Mouse (Mus musculus) Patski (cell line): Measurements from ENCODE around the gene Dph7. TPM values are rescaled to one million over a fixed set of nuclear protein-coding genes. Genes with fewer than 3 reads are reported as not detected.

Experiments used
- ATAC-seq: fragments of 100-300 bp; one replicate; pipeline ENCODE4 v1.8.0; 2021
- CTCF ChIA-PET: fragments of 350-600 bp; sonication (Branson Sonifier 250); formaldehyde crosslinking; loops from one replicate; lab custom pipeline; 2022; ENCODE audit warnings: inconsistent platforms; lab: Charles Lee
- POLR2A ChIA-PET: fragments of 350-600 bp; sonication (Branson Sonifier 250); formaldehyde crosslinking; loops from one replicate; lab custom pipeline; 2022; ENCODE audit warnings: antibody characterized with exemption, inconsistent platforms; lab: Charles Lee
- DNase-seq: peaks from one replicate; pipeline ENCODE4 v3.0.0-alpha.2; 2011; ENCODE audit warnings: low read depth, low spot score
- H3K27me3 ChIP-seq: fragments of 371-371 bp; one replicate; pipeline ENCODE4 v1.5.1; 2021
- CTCF ChIP-seq: fragments of 100-300 bp; IDR thresholded peaks from one replicate; pipeline ENCODE4 v1.5.1; 2021
- in situ Hi-C: fragments of 300-500 bp; cut with MboI; formaldehyde crosslinking; loops from 3 replicates; pipeline ENCODE4 v1.11.1; 2018; ENCODE audit warnings: low pct_unique_long_range_greater_than_20kb, mixed read lengths
- polyA plus RNA-seq: library from polyadenylated mRNA; unstranded; gene quantifications from one replicate; pipeline ENCODE4 v1.2.3, GENCODE M21; 2021

The Dph7 gene
- 22.1 TPM for polyA plus RNA-seq

DNA sequence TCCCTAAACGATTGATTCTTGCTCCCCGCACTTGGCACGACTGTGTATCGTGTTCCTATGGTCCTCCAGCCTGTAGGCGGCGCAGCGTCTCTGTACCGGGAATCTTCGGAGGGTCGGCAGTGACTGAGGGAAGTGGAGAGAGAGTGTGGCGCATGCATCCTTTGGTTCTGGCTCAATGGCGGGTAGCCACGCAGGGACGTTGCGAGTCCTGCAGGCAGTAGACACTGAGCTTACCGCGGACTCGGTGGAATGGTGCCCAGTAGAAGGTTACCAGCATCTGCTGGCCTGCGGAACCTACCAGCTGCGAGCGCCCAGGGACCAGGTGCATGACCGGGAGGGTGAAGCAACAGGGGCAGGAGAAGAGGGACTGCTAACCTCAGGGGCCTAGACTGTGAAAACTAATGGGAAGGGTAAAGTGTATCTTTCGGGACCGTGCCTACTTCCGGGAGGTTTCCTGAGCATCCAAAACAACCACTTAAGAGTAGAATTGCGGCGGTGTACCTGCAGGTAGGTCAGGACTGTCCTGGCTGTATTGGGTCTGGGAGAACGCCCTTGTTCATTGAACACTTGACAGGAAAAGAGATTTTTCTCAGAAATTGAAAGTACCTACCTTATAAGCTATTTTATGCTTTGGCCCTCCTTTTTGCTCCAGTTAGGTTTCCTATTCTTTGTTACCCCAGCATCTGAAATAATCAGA is at the start of gene Dph7:
Gene Dph7 (plus strand): TSS at position 97 of the 697 bp plus-strand sequence.
- ATAC-seq (peak; percentile 83), DNase-seq (peak; percentile 35)
- ChIA-PET POLR2A (interaction anchor here (0.8 to 1.4 kb wide), 3 partner anchors 8 to 22 kb away, joined by 3 to 7 read pairs (median 3); no protein-coding TSS in a partner anchor), CTCF (interaction anchor here (0.8 to 3.2 kb wide), 8 partner anchors 9 to 94 kb away, joined by 3 to 24 read pairs (median 5); partner anchors contain the start of genes Arrdc1 and Ehmt1)
- TF ChIP-seq CTCF, result peak; percentile 95
- H3K27me3 ChIP-seq, result no peaks in the 10 kb centered on the region
- in situ Hi-C loops, result no loop called here

DNA sequence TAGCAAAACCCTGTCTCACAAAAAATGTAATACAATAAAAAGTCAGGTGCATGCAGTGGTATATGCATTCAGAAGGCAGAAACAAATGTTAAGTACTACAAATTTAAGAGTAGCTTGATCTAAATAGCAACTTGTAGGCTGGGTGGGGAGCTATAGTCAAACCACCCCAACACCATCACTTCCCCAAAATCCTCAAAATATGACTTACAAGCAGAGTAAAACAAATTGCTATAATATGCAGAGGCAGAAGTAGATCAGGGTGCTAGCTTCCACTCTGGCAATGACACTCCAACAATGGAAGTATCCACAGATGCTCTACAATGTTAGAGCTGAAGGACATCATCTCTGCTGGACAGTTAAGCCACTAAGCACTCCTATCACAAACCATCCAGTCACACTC is 49.6 kb upstream of the Dph7 start:
- CTCF ChIA-PET, result interaction anchor here (2.1 kb wide), 1 partner anchor 11 kb away, joined by 5 read pairs; no protein-coding TSS in a partner anchor

DNA sequence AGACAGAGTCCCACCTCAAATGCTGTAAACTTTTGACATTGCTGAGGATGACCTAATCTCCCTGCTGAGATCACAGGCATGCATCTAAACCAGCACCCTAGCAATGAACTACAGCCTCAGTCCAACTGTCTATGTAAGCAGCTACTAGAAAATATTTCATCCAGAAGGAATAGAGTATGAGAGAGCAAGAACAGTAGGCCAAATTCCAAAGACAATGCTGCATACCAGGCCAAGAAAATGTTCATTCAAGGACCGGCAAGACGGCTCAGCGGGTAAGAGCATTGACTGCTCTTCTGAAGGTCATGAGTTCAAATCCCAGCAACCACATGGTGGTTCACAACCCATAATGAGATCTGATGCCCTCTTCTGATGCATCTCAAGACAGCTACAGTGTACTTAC is 47.4 kb upstream of the Dph7 start:
- no peaks in the 10 kb centered on the region for H3K27me3 ChIP-seq
- DNase-seq (no peak), ATAC-seq (no peak)
- ChIA-PET POLR2A (no interaction called here), CTCF (interaction anchor here (1.2 to 1.5 kb wide), 2 partner anchors 10 to 26 kb away, joined by 3 read pairs; no protein-coding TSS in a partner anchor)
- no peak for TF ChIP-seq CTCF
- in situ Hi-C loops, result no loop called here

More for the DNA sequence above, 49.6 kb upstream of the Dph7 start:
- in situ Hi-C loops, result no loop called here
- DNase-seq (no peak), ATAC-seq (no peak)
- no peak for TF ChIP-seq CTCF
- POLR2A ChIA-PET, result no interaction called here
- no peaks in the 10 kb centered on the region for H3K27me3 ChIP-seq

DNA sequence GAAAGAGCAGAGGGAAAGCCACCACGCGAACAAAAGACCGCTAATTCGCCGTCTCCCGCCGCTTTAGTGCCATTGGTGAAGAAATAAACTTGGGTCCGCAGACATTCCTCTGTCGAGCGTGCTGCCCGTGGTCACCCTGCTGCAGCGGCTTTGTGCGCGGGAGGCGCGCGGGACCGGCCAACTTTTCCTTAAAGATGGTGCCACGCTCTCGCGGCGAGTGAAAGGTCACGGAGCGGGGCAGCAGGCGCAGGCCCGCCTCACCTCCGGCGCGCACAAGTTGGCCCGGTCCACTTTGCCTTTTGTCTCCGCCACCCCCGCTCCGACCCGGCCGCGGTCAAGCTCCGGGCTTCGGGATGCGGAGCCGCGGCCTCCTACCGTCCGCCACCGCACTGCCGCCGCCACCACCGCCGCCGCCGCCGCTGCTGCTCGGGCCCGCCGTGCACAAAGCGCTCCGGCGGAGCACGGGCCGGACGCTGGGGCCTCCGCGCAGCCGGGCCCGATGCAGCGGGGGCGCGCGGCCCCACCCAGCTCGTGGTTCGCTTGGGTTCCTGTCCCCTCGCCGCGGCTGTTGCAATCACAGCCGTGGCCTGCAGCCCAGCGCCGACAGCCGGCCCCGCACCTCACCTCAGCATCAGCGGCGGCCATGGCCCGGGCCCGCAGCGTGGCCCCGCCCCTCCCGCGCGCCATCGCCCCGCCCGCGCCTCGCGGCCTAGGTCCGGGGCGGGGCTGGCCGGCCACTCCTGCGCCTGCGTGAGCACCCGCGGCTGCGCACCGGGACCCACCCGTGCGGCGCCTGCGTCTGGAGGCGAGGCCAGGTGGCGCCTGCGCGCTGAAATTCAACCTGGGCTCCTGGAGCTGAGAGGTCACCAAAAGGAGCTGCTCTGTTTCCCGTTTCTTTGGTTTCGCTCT is 43.0 kb upstream of the Dph7 start, which contains the start of gene Ehmt1:
Gene Ehmt1 (minus strand): TSS at position 685 of the 909 bp plus-strand sequence.
- CTCF ChIA-PET, result interaction anchor here (0.9 to 2.8 kb wide), 3 partner anchors 11 to 44 kb away, joined by 3 to 9 read pairs (median 4); no protein-coding TSS in a partner anchor
- DNase-seq, result no peak
- no peak for TF ChIP-seq CTCF
- in situ Hi-C loops, result no loop called here
- H3K27me3 ChIP-seq, result no peaks in the 10 kb centered on the region
- ATAC-seq, result peak; percentile 87
- POLR2A ChIA-PET, result interaction anchor here (1.0 to 1.5 kb wide), 5 partner anchors 9 to 55 kb away, joined by 3 to 6 read pairs (median 4); partner anchors contain the start of gene Zmynd19

DNA sequence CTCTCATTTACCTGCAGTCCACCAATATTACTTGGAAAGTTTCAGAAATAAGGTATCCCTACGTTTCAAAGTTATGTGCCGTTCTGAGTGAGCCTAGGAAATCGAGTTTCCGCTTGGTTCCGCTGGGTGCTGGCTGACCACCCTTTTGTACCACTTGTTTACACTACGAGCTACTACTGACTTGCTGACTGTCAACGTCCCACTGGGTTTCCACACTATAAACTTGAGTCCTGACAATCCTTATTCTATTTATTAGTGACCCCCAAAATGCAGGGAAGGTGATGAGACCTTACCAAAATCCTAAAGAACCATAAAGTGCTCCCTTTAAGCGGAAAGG is 42.4 kb upstream of the Dph7 start:
- DNase-seq, result no peak
- peak; percentile 24 for ATAC-seq
- CTCF ChIA-PET, result interaction anchor here (0.9 kb wide), 1 partner anchor 43 kb away, joined by 3 read pairs; no protein-coding TSS in a partner anchor
- POLR2A ChIA-PET, result interaction anchor here (1.0 to 1.5 kb wide), 4 partner anchors 8 to 30 kb away, joined by 3 to 6 read pairs (median 4); partner anchors contain the start of gene Zmynd19
- no peak for TF ChIP-seq CTCF
- in situ Hi-C loops, result no loop called here
- no peaks in the 10 kb centered on the region for H3K27me3 ChIP-seq

DNA sequence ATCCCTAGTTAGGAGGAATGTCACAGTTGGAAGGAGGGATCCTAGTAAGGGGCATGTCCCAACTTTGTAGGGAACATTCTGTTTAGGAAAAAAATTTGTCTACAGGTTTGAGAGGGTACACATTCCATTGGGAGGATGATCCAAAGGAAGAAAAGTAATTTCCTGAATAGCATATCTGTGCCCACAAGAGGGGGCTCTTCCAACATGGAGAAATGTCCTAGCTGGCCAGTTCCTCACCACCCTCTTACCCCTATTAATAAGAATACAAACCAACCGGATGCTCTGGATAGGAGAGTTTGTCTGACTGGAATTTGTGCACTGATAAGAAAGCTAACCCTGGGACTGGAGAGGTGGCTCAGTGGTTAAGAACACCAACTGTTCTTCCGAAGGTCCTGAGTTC is 38.6 kb upstream of the Dph7 start:
- DNase-seq, result no peak
- ChIA-PET POLR2A (interaction anchor here (1.0 kb wide), 1 partner anchor 9 kb away, joined by 4 read pairs; no protein-coding TSS in a partner anchor), CTCF (interaction anchor here (1.1 to 2.1 kb wide), 4 partner anchors 9 to 57 kb away, joined by 3 to 7 read pairs (median 4); no protein-coding TSS in a partner anchor)
- ATAC-seq, result no peak
- in situ Hi-C loops, result no loop called here
- TF ChIP-seq CTCF, result peak; percentile 73
- no peaks in the 10 kb centered on the region for H3K27me3 ChIP-seq

DNA sequence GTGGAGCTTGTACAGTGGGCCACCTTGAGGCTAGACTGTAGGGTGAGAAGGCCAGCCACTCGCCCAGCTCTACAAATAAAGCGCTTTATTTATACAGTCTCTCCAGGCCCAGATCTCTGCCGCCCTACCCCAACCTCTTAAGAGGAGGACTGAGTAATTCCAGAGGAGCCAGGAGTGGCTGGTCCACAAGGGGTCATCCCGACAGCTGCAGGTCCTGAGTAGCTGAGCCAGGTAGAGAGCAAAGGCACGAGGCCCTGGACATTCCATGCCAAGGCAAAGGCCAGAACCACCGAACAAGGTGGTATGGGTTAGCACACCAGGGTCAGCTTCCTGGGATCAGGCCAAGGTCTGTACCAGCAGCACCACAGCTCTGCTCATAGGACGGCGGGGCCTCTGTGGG is 36.9 kb upstream of the Dph7 start:
- no peaks in the 10 kb centered on the region for H3K27me3 ChIP-seq
- no peak for TF ChIP-seq CTCF
- ChIA-PET CTCF (no interaction called here), POLR2A (no interaction called here)
- in situ Hi-C loops, result no loop called here
- ATAC-seq, result no peak
- no peak for DNase-seq

DNA sequence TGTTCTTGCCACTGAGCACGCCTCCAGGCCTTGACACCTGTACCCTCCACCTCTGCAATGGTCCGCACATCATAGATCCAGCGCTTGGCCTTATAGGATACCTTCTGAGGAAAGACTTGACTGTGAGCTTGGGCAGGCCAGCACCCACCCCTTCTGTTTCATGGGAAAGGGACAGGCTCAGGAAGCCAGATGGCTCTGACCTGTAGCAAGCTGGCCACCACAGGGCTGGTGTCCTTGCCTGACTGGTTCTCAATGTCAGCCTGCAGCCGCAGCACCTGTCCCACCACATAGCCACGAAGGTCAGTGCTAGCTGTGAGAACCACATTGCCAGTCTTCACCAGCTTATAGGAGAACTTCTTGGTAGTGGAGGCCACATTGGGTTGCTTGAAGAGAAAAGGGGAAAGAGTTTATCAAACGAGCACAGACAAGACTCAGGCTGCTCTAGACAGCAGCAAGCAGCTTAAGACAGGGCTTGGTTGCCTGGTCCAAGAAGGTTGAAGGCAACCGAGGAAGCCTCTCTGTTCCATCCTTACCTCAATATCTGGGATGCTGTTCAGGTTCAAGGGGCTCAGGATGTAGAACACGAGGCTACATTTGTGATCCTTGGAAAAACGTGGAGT is 35.7 kb upstream of the Dph7 start:
- ChIA-PET POLR2A (no interaction called here), CTCF (no interaction called here)
- in situ Hi-C loops, result no loop called here
- DNase-seq, result no peak
- no peaks in the 10 kb centered on the region for H3K27me3 ChIP-seq
- no peak for TF ChIP-seq CTCF
- no peak for ATAC-seq

DNA sequence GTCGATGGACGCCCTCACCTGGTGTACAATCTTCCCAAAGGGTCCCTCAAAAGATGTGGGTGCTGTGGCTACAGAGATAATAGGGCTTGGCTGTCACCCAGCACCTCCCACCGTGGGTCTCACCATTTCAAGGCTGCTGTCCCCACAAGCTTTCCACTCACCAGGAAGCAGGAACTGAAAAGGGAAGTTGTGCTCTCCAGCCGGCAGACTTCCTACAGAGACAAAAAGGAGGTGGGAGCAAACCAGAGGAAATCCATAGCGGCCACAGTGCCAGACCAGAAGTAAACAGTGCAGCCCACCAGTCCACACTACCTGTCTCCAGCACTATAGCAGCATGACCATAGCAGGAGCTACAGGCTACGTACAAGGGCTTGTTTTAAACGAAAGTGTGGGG is 35.2 kb upstream of the Dph7 start:
- POLR2A ChIA-PET, result no interaction called here
- H3K27me3 ChIP-seq, result no peaks in the 10 kb centered on the region
- in situ Hi-C loops, result no loop called here
- CTCF ChIA-PET, result no interaction called here
- no peak for DNase-seq
- TF ChIP-seq CTCF, result no peak
- ATAC-seq, result no peak
